Comparison of ENCODE assay signal across 8 mouse cellular contexts in the genomic region with DNA sequence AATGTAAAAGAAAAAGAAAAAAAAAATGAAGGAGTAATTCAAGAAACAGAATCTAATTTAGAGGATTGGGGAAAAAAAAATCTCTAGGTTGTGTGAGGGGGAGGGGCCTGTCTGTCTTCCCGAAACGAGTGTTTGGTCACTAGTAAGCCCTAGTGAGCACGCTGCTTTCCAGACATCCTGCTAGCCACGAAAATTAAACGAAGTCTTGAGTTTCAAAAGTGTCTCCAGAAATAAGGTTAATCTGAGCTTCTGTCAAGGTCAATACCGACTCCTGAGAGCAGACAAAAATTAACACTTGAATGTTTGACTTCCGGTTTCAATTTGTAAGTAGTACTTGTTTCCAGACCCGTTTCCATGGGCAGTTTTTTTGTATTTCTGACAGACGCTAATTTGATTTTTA. TPM values are rescaled to one million over a fixed set of nuclear protein-coding genes. Genes with fewer than 3 reads are reported as not detected.
A peak's percentile ranks its signal among the peaks of the same experiment; 100 is the strongest.
DNase-seq lines count a peak whose midpoint lies in the region; ATAC-seq and TF ChIP-seq lines count a peak whose summit lies in the region.

No protein-coding gene starts in this region.

- DNase-seq in lung, adult 2 months, result no peak
- DNase-seq in lung, postnatal 4 days, result no peak
- peak; percentile 44 to 65 for DNase-seq in adrenal gland, postnatal 36 days
- DNase-seq in hindlimb bud, embryonic 11.5 days (ENCODE audit: extremely low spot score, low read depth, low spot score), result peak; percentile 60
- peak; percentile 16 for DNase-seq in liver, adult 2 months (ENCODE audit: extremely low read depth, low read depth, low spot score)
- no peak for DNase-seq in ovary, adult 18-20 months (ENCODE audit: low spot score)

- no peak for TF ChIP-seq CTCF in lung, adult 2 months (IDR thresholded peaks at IDR 0.05; ENCODE audit: insufficient read depth, low read length)
- TF ChIP-seq CTCF in liver, adult 2 months (IDR thresholded peaks at IDR 0.05; ENCODE audit: low read depth, low read length), result no peak

- H3K4me1 ChIP-seq in lung, adult 2 months (ENCODE audit: control insufficient read depth, insufficient read depth, low read length), result no peaks in the 10 kb centered on the region; the same call in none of the 2 replicates
- H3K4me1 ChIP-seq in forebrain, embryonic 13.5 days, result no peaks in the 10 kb centered on the region
- H3K4me1 ChIP-seq in liver, adult 2 months (ENCODE audit: control insufficient read depth, insufficient read depth, low read length), result peaks cover 2% of the 10 kb centered on the region; the same call in 1 of the 2 replicates
- H3K4me1 ChIP-seq in neural tube, embryonic 13.5 days (replicated peaks), result peaks cover 8% of the 10 kb centered on the region; the same call in 1 of the 2 replicates

- no peak for ATAC-seq in forebrain, embryonic 13.5 days
- ATAC-seq in neural tube, embryonic 13.5 days (ENCODE audit: low read depth), result no peak

- peak overlapping the region; percentile 81 for H3K4me3 ChIP-seq in lung, adult 2 months (replicated peaks; ENCODE audit: extremely low read depth, low read depth, low read length)
- peak overlapping the region; percentile 57 for H3K4me3 ChIP-seq in forebrain, embryonic 13.5 days
- H3K4me3 ChIP-seq in liver, adult 2 months (ENCODE audit: insufficient read depth, low read depth, low read length), result peak overlapping the region; percentile 46
- peak overlapping the region; percentile 60 for H3K4me3 ChIP-seq in neural tube, embryonic 13.5 days

- peak overlapping the region; percentile 66; the same call in 1 of the 2 replicates for H3K9ac ChIP-seq in forebrain, embryonic 13.5 days
- H3K9ac ChIP-seq in liver, adult 2 months (ENCODE audit: low read depth, low read length), result no peak overlapping the region
- H3K9ac ChIP-seq in neural tube, embryonic 13.5 days, result peak overlapping the region; percentile 76

- H3K36me3 ChIP-seq in forebrain, embryonic 13.5 days (ENCODE audit: poor library complexity, severe bottlenecking), result no peaks in the 10 kb centered on the region
- no peaks in the 10 kb centered on the region for H3K36me3 ChIP-seq in liver, adult 2 months (ENCODE audit: control insufficient read depth, insufficient read depth, low read length)
- no peaks in the 10 kb centered on the region for H3K36me3 ChIP-seq in neural tube, embryonic 13.5 days

- peak overlapping the region; percentile 78 for H3K4me2 ChIP-seq in forebrain, embryonic 13.5 days
- peak overlapping the region; percentile 87 for H3K4me2 ChIP-seq in neural tube, embryonic 13.5 days

- H3K9me3 ChIP-seq in forebrain, embryonic 13.5 days (replicated peaks), result no peaks in the 10 kb centered on the region
- no peaks in the 10 kb centered on the region for H3K9me3 ChIP-seq in neural tube, embryonic 13.5 days

- no peak for TF ChIP-seq POLR2A in lung, adult 2 months (IDR thresholded peaks at IDR 0.05; ENCODE audit: borderline replicate concordance, extremely low read depth, low read depth, low read length)
- no peak for TF ChIP-seq POLR2A in liver, adult 2 months (IDR thresholded peaks at IDR 0.05; ENCODE audit: extremely low read depth, insufficient read depth, low read length)

- WGBS in lung, adult 2 months, result 1% methylated on average over 9 of the region's 9 CpGs
- WGBS in forebrain, embryonic 13.5 days, result 13% methylated on average over 9 of the region's 9 CpGs
- WGBS in liver, adult 2 months, result 1% methylated on average over 9 of the region's 9 CpGs
- 11% methylated on average over 9 of the region's 9 CpGs for WGBS in neural tube, embryonic 13.5 days

- H3K27ac ChIP-seq in forebrain, embryonic 13.5 days, result no peak overlapping the region
- H3K27ac ChIP-seq in liver, adult 2 months (replicated peaks; ENCODE audit: insufficient read depth, low read depth, low read length), result no peak overlapping the region
- no peak overlapping the region for H3K27ac ChIP-seq in neural tube, embryonic 13.5 days (replicated peaks)

- no peaks in the 10 kb centered on the region for H3K79me2 ChIP-seq in liver, adult 2 months (ENCODE audit: control insufficient read depth, insufficient read depth, low read length)

- peaks cover 9% of the 10 kb centered on the region; the same call in 1 of the 2 replicates for H3K27me3 ChIP-seq in forebrain, embryonic 13.5 days
- H3K27me3 ChIP-seq in liver, adult 2 months (ENCODE audit: control insufficient read depth, insufficient read depth, low read length), result peaks cover 3% of the 10 kb centered on the region
- no peaks in the 10 kb centered on the region for H3K27me3 ChIP-seq in neural tube, embryonic 13.5 days

RNA-seq across cellular contexts. Expression of gene Stambpl1, which starts 1.1 kb away (rescaled TPM):
- 5.1 and 7.4 TPM in 2 replicates for polyA plus RNA-seq in lung, adult 2 months (2012; rRNA removed)
- 1 to 10 TPM; 4.3 to 5.6 TPM for total RNA-seq in adrenal gland, postnatal 36 days (2021)
- 2.9 and 3.8 TPM in 2 replicates for polyA plus RNA-seq in forebrain, embryonic 13.5 days (2015; fragmentation: Nextera tagmentation; extraction: Ambion mirVana)
- 2.1 and 3.1 TPM in 2 replicates for total RNA-seq in liver, adult 2 months (2014; rRNA removed)
- polyA plus RNA-seq in liver, adult 2 months (2012; rRNA removed), result 0.76 and 0.77 TPM in 2 replicates
- 12.7 and 16.7 TPM in 2 replicates for polyA plus RNA-seq in neural tube, embryonic 13.5 days (2015; fragmentation: Nextera tagmentation; extraction: Ambion mirVana)

RNA-seq across cellular contexts. Expression of gene Ankrd22, which starts 27.3 kb away (rescaled TPM):
- polyA plus RNA-seq in lung, adult 2 months (2012; rRNA removed), result 1.6 TPM in 1 of 2 replicates, not detected in the other
- not detected for total RNA-seq in adrenal gland, postnatal 36 days (2021)
- polyA plus RNA-seq in forebrain, embryonic 13.5 days (2015; fragmentation: Nextera tagmentation; extraction: Ambion mirVana), result not detected in 2 replicates
- 0.28 TPM in 1 of 2 replicates, not detected in the other for total RNA-seq in liver, adult 2 months (2014; rRNA removed)
- not detected in 2 replicates for polyA plus RNA-seq in liver, adult 2 months (2012; rRNA removed)
- not detected in 2 replicates for polyA plus RNA-seq in neural tube, embryonic 13.5 days (2015; fragmentation: Nextera tagmentation; extraction: Ambion mirVana)

Comparison
In these comparisons a context has a peak if more than half of its experiments do, and no peak if none do; other contexts are left out.
1. DNase-seq: peak in adrenal gland, postnatal 36 days (2 of 2), hindlimb bud, embryonic 11.5 days (single experiment) and liver, adult 2 months (single experiment); none in lung, adult 2 months (single experiment), lung, postnatal 4 days (0 of 2) and ovary, adult 18-20 months (single experiment).
2. Peak in every context shown above with its lines, with median percentiles within 50 percentile points of each other: H3K4me3 ChIP-seq.